Mouse (Mus musculus) layer of hippocampus, postnatal 10 days (tissue): ENCODE data around the gene Sgo1. TPM values are rescaled to one million over a fixed set of nuclear protein-coding genes. Genes with fewer than 3 reads are reported as not detected.

Experiments
- DNase-seq, 2 experiments: peaks; one replicate each; pipeline ENCODE4 v3.0.0; 2021; ENCODE audit warnings: low spot score in 2 of 2
- total RNA-seq, 2 experiments: library from RNA; stranded (reverse); gene quantifications; 2 replicates each; pipeline ENCODE4 v1.2.3; 2021

Sgo1 gene
- total RNA-seq, 2 experiments from 2014 or later = 1.0 to 1.2 TPM

DNA sequence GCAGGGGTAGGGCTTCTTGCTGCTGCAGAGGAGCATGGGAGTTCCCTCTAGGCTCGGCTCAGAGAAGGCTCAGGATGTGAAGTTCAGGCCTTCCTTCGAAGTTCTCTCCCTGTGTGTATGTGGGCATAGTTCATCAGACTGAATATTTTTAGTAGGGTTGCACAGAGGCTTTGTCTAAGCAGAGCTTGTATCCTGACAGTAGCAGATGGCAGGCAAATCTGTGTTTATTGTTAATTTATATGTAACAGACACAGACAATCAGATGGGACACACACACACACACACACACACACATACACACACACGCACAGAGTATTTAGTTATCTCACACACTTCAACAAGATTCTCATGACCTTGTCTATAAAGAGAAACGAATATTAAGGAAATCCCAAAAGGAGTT is 34.5 kb downstream of the Sgo1 start:
- peak in 1 of 2 experiments; percentile 12 for DNase-seq

DNA sequence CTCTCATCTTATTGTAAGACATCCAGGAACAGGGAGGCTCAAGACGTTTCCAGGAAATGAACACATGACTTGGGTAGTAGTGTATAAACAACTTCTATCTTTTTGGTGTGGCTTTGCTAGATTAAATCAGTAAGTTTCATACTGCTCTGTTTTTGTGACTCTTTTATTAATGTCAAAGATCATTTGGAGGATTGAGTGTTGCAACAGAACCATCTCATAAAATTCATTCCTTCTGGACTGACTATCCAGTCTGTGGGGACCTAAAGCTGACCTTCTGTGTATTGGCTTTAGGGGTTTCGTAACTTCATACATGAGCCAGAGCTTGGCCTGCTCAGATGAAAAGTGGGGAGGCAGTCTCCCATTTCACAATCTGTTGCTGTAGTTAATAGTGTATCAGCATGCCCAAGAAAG is 38.9 kb downstream of the Sgo1 start:
- DNase-seq = no peak

DNA sequence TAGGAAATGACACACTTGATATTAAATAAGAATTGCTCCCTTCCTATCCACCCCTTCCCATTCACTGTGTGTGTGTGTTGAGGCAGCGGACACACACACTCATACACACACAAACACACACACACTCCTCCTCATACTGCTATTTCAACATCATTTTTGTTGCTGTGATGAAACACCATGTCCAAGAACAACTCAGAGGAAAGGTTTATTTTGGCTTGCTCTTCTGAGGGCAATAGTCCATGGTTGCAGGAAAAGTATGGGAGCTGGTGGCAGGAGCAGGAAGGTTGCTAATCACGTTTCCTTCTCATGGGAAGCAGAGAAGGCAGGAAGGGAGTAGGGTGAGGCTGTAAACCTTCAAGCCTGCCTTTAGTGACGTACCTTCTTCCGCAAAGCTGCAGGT is 45.8 kb downstream of the Sgo1 start:
- DNase-seq = no peak

DNA sequence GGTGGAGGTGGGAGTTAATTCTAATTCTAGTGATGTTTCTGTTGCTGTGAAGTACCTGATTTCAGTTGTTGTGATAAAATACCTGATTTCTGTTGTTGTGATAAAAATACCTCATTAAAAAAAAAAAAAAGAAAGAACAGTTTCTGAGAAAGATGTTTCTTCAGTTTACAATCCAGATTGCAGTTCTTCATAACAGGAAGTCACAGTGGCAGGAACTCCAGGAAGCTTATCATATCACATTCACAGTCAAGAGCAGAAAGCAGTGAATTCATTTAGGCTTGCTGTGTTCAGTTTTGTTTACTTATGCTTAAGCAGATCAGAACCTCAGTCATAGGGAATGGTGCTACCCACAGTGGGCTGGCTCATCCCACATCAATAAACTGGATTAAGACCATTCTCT is 57.8 kb downstream of the Sgo1 start:
- no peak for DNase-seq

DNA sequence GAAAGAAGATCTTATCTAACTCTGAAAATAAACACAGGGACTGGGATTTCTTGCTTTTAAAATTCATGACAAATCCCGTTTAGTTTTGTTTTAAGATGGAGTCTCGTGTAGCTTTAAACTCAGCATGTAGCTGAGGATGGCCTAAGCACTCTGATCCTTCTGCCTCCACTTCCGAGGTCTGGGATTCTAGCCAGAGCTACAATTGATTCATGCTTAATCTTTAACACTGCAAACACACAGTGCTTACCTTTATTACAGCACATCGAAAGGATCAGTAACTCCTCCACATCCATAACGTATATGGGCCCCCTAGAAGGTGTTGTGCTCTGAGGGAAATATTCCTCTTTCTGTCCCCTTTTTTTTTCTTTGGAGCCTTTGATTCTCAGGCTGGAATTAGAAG is 61.0 kb downstream of the Sgo1 start:
- no peak for DNase-seq

DNA sequence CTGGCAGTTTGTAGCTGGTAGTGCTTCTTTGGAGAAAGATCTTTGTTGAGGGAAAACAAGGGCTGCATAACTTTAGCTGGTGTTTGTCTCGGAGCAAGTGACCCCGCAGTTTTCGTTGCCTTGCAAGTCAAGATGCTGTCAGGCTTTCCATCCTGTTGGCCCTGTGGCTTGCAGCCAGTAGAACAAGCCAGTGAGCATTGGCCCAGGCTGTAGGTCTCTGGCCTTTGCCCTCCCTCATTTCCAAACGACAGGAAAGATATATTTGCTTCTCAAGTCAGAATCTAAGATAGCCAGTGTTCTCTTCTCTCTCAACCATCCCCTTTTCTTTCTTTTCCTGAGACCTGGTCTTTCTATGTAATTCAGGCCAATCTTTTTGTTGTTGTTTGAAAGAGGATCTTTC is 61.6 kb downstream of the Sgo1 start:
- no peak for DNase-seq

DNA sequence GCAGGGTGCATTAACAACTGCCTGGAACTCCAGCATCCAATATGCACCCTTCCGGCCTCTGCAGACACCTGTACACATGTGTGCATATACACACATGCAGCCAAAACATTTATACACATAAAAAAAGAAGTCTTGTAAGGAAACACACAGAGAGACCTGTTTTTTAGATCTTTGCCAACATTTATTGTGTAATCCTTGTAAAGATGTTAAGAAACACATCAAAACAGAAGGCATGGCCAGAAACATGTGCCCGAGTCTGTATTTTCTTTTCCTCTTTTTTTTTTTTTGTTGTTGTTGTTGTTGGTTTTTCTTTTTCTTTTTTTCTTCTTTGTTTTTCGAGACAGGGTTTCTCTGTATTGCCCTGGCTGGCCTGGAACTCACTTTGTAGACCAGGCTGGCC is 63.0 kb downstream of the Sgo1 start:
- DNase-seq = no peak

Other genes with a start within 250 kb of the Sgo1 start
- gene Efhb, start 226.0 kb downstream of the Sgo1 start, total RNA-seq = 1 to 10 TPM in 1 of 2 experiments, under 1 TPM in 1; 0.89 to 1.3 TPM
- gene Rab5a, start 210.1 kb downstream of the Sgo1 start, total RNA-seq = 100 to 1,000 TPM; 120 to 123 TPM
- not detected for gene Pp2d1, start 149.9 kb downstream of the Sgo1 start, total RNA-seq
- gene Kat2b, start 122.5 kb downstream of the Sgo1 start, total RNA-seq = 10 to 100 TPM; 14.1 to 14.6 TPM
- gene Sult1c2, start 157.0 kb upstream of the Sgo1 start, total RNA-seq = not detected